Mouse (Mus musculus) cerebellum, postnatal 25 days (tissue): Measurements from ENCODE around the gene Fbp1.
"Not testable (repeated sequence)": the region's sequence is repeated elsewhere in the genome, so short reads cannot be mapped to it uniquely, and the experiment has no call there.

ENCODE experiments used
- DNase-seq, 2 experiments: peaks; one replicate each; pipeline ENCODE4 v3.0.0; 2021; ENCODE audit warnings: mixed read lengths in 2 of 2

The Fbp1 gene

GRCm38 (mm10) chr13:62883436-62883835 lies 4.6 kb downstream of the Fbp1 start:
- no peak for DNase-seq

GRCm38 (mm10) chr13:62882856-62883255 lies 5.2 kb downstream of the Fbp1 start:
- DNase-seq = no peak

- DNase-seq = no peak
These were observed 6.7 kb downstream of the Fbp1 start for GRCm38 (mm10) chr13:62881336-62881735.

GRCm38 (mm10) chr13:62879831-62880615 lies 8.1 kb downstream of the Fbp1 start:
- DNase-seq = no peak

- no peak for DNase-seq
These were observed 8.7 kb downstream of the Fbp1 start for GRCm38 (mm10) chr13:62879411-62879810.

- no peak for DNase-seq
These were observed 10.8 kb downstream of the Fbp1 start for GRCm38 (mm10) chr13:62877247-62877646.

GRCm38 (mm10) chr13:62876111-62876510 lies 12.0 kb downstream of the Fbp1 start:
- DNase-seq = no peak

- DNase-seq = no peak
These were observed 15.8 kb downstream of the Fbp1 start for GRCm38 (mm10) chr13:62872252-62872651.

GRCm38 (mm10) chr13:62870605-62871004 lies 17.5 kb downstream of the Fbp1 start:
- no peak for DNase-seq

- DNase-seq = no peak
These were observed 21.3 kb downstream of the Fbp1 start for GRCm38 (mm10) chr13:62866817-62867216.

GRCm38 (mm10) chr13:62865651-62866315 lies 22.3 kb downstream of the Fbp1 start:
- DNase-seq = no peak

GRCm38 (mm10) chr13:62863771-62864170 lies 24.3 kb downstream of the Fbp1 start:
- DNase-seq = no peak

GRCm38 (mm10) chr13:62862875-62863274 lies 25.2 kb downstream of the Fbp1 start:
- no peak for DNase-seq

- no peak for DNase-seq
These were observed 28.0 kb downstream of the Fbp1 start for GRCm38 (mm10) chr13:62860068-62860467.

- not testable (repeated sequence) for DNase-seq
These were observed 28.8 kb downstream of the Fbp1 start for GRCm38 (mm10) chr13:62859251-62859650.

- no peak for DNase-seq
These were observed 29.9 kb downstream of the Fbp1 start, which contains the start of gene Fbp2 for GRCm38 (mm10) chr13:62857941-62858915. Fbp2 (minus strand) TSS chr13:62858422.

GRCm38 (mm10) chr13:62856850-62857249 lies 31.2 kb downstream of the Fbp1 start:
- no peak for DNase-seq

- peak; percentile 50 to 66 for DNase-seq
These were observed 31.8 kb downstream of the Fbp1 start for GRCm38 (mm10) chr13:62856305-62856675.

GRCm38 (mm10) chr13:62855396-62856304 lies 32.4 kb downstream of the Fbp1 start:
- no peak for DNase-seq

GRCm38 (mm10) chr13:62854666-62855065 lies 33.4 kb downstream of the Fbp1 start:
- DNase-seq = peak; percentile 60 to 79

- DNase-seq = no peak
These were observed 54.7 kb downstream of the Fbp1 start for GRCm38 (mm10) chr13:62833341-62833740.

GRCm38 (mm10) chr13:62832239-62832638 lies 55.8 kb downstream of the Fbp1 start:
- no peak for DNase-seq
